Mouse (Mus musculus): Measurements from ENCODE around the gene Lrrtm4. TPM values are rescaled to one million over a fixed set of nuclear protein-coding genes. Genes with fewer than 3 reads are reported as not detected.
A peak's percentile ranks its signal among the peaks of the same experiment; 100 is the strongest.

The Lrrtm4 gene
- total and polyA plus RNA-seq, 3 experiments: not detected

DNA sequence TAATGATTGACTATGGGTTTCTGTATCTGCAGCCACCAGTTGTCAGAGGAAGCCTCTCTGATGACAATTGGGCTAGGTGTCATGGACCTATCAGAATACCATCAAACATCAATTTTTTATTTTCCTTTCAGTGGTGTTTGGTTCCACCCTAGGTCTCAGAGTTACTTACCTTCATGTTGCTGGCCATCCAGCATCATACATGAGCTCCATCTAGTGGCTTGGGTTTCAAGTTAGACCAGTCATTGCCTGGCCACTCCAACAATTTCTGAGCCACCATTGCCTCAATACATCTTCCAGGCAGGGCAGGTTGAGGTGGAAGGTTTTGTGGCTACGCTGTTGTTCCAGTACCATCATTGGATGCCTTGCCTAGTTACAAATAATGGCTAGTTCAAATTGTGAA is 268.3 kb downstream of the Lrrtm4 start:
- Histone ChIP-seq H3K79me2 (ENCODE audit: control insufficient read depth, insufficient read depth, low read length, poor library complexity) (no peaks in the 10 kb centered on the region), H3K4me3 (ENCODE audit: control insufficient read depth in 1 of 2, insufficient read depth in 1 of 2, low read depth in 2 of 2, low read length in 2 of 2) (no peak overlapping the region), H3K4me1 (ENCODE audit: control insufficient read depth in 1 of 2, insufficient read depth in 2 of 2, low read length in 2 of 2) (no peaks in the 10 kb centered on the region), H3K9ac (ENCODE audit: control insufficient read depth, low read depth, low read length, poor library complexity, severe bottlenecking) (no peak overlapping the region), H3K27ac (ENCODE audit: control insufficient read depth, low read depth, low read length) (no peak overlapping the region), H3K27me3 (ENCODE audit: control insufficient read depth in 1 of 2, insufficient read depth in 2 of 2, low read length in 2 of 2) (no peaks in the 10 kb centered on the region), H3K36me3 (ENCODE audit: control insufficient read depth in 1 of 2, insufficient read depth in 2 of 2, low read length in 2 of 2) (no peaks in the 10 kb centered on the region), H3K9me3 (replicated peaks; ENCODE audit: insufficient read depth, low read length) (no peaks in the 10 kb centered on the region)
- TF ChIP-seq USF2 (IDR thresholded peaks at IDR 0.05; ENCODE audit: borderline replicate concordance in 1 of 2, insufficient read depth in 1 of 2, low read depth in 1 of 2, low read length in 2 of 2) (no peak), POLR2A (IDR thresholded peaks at IDR 0.05; ENCODE audit: control insufficient read depth in 1 of 2, insufficient read depth in 1 of 2, low read depth in 1 of 2, low read length in 2 of 2, poor library complexity in 1 of 2) (no peak), RCOR1 (IDR thresholded peaks at IDR 0.05; ENCODE audit: low read depth, low read length) (no peak), MAZ (IDR thresholded peaks at IDR 0.05; ENCODE audit: low read depth, low read length) (no peak), MXI1 (IDR thresholded peaks at IDR 0.05; ENCODE audit: low read depth, low read length) (no peak), TCF12 (IDR thresholded peaks at IDR 0.05; ENCODE audit: low read depth, low read length) (no peak), POLR2AphosphoS5 (IDR thresholded peaks at IDR 0.05; ENCODE audit: borderline replicate concordance, low read depth, low read length) (no peak)
- DNase-seq (ENCODE audit: low read depth, low spot score): no peak

DNA sequence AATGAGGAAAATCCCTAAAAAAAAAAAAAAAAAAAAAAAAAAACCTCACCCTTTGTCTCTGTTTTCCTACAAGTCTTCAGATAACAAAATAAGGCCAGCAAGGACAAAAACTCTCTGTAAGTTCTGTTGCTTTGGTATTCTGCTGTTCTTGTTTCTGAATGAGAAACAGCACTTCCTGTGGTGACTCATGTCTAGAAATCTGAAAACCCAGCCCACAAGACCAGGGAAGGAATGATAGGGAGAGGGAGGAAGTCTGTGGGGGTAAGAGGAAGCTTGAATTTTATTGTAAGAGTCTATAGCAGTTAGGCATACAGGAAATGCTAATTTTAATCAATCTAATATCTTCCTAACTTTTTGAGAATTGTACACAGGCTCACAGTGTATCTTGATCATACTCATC is 283.2 kb downstream of the Lrrtm4 start:
- Histone ChIP-seq H3K27ac (ENCODE audit: control insufficient read depth, low read depth, low read length) (no peak overlapping the region), H3K36me3 (ENCODE audit: control insufficient read depth in 1 of 2, insufficient read depth in 2 of 2, low read length in 2 of 2) (no peaks in the 10 kb centered on the region), H3K27me3 (ENCODE audit: control insufficient read depth in 1 of 2, insufficient read depth in 2 of 2, low read length in 2 of 2) (no peaks in the 10 kb centered on the region), H3K9me3 (replicated peaks; ENCODE audit: insufficient read depth, low read length) (no peaks in the 10 kb centered on the region), H3K9ac (ENCODE audit: control insufficient read depth, low read depth, low read length, poor library complexity, severe bottlenecking) (no peak overlapping the region), H3K4me3 (ENCODE audit: control insufficient read depth in 1 of 2, insufficient read depth in 1 of 2, low read depth in 2 of 2, low read length in 2 of 2) (no peak overlapping the region), H3K79me2 (ENCODE audit: control insufficient read depth, insufficient read depth, low read length, poor library complexity) (no peaks in the 10 kb centered on the region), H3K4me1 (ENCODE audit: control insufficient read depth in 1 of 2, insufficient read depth in 2 of 2, low read length in 2 of 2) (no peaks in the 10 kb centered on the region)
- DNase-seq (ENCODE audit: low read depth, low spot score): peak; percentile 3
- TF ChIP-seq GABPA (IDR thresholded peaks at IDR 0.05; ENCODE audit: low read depth, low read length) (no peak), MAX (IDR thresholded peaks at IDR 0.05; ENCODE audit: low read length) (no peak), RAD21 (IDR thresholded peaks at IDR 0.05; ENCODE audit: low read depth, low read length) (no peak), MAFK (IDR thresholded peaks at IDR 0.05; ENCODE audit: borderline replicate concordance, low read depth, low read length) (no peak), POLR2A (IDR thresholded peaks at IDR 0.05; ENCODE audit: control insufficient read depth in 1 of 2, insufficient read depth in 1 of 2, low read depth in 1 of 2, low read length in 2 of 2, poor library complexity in 1 of 2) (no peak), CHD1 (IDR thresholded peaks at IDR 0.05; ENCODE audit: low read depth, low read length) (no peak), NRF1 (IDR thresholded peaks at IDR 0.05; ENCODE audit: insufficient read depth, low read depth, low read length, poor library complexity, severe bottlenecking) (no peak), JUND (IDR thresholded peaks at IDR 0.05; ENCODE audit: low read depth, low read length) (no peak), USF2 (IDR thresholded peaks at IDR 0.05; ENCODE audit: borderline replicate concordance in 1 of 2, insufficient read depth in 1 of 2, low read depth in 1 of 2, low read length in 2 of 2) (no peak), MAZ (IDR thresholded peaks at IDR 0.05; ENCODE audit: low read depth, low read length) (no peak)

GRCm38 (mm10) chr6:80303568-80303967 is 284.9 kb downstream of the Lrrtm4 start:
- Histone ChIP-seq H3K9ac (ENCODE audit: control insufficient read depth, low read depth, low read length, poor library complexity, severe bottlenecking) (no peak overlapping the region), H3K27me3 (ENCODE audit: control insufficient read depth in 1 of 2, insufficient read depth in 2 of 2, low read length in 2 of 2) (no peaks in the 10 kb centered on the region), H3K79me2 (ENCODE audit: control insufficient read depth, insufficient read depth, low read length, poor library complexity) (no peaks in the 10 kb centered on the region), H3K36me3 (ENCODE audit: control insufficient read depth in 1 of 2, insufficient read depth in 2 of 2, low read length in 2 of 2) (no peaks in the 10 kb centered on the region), H3K27ac (ENCODE audit: control insufficient read depth, low read depth, low read length) (no peak overlapping the region), H3K4me1 (ENCODE audit: control insufficient read depth in 1 of 2, insufficient read depth in 2 of 2, low read length in 2 of 2) (no peaks in the 10 kb centered on the region), H3K9me3 (replicated peaks; ENCODE audit: insufficient read depth, low read length) (no peaks in the 10 kb centered on the region), H3K4me3 (ENCODE audit: control insufficient read depth in 1 of 2, insufficient read depth in 1 of 2, low read depth in 2 of 2, low read length in 2 of 2) (no peak overlapping the region)
- DNase-seq (ENCODE audit: low read depth, low spot score): no peak
- TF ChIP-seq MXI1 (IDR thresholded peaks at IDR 0.05; ENCODE audit: low read depth, low read length) (no peak), ELF1 (IDR thresholded peaks at IDR 0.05; ENCODE audit: low read depth, low read length) (no peak)

Measured in MEL (cell line).